Mouse (Mus musculus): ENCODE results near the gene Gabrq.
A peak's percentile ranks its signal among the peaks of the same experiment; 100 is the strongest.

Gene Gabrq

DNA sequence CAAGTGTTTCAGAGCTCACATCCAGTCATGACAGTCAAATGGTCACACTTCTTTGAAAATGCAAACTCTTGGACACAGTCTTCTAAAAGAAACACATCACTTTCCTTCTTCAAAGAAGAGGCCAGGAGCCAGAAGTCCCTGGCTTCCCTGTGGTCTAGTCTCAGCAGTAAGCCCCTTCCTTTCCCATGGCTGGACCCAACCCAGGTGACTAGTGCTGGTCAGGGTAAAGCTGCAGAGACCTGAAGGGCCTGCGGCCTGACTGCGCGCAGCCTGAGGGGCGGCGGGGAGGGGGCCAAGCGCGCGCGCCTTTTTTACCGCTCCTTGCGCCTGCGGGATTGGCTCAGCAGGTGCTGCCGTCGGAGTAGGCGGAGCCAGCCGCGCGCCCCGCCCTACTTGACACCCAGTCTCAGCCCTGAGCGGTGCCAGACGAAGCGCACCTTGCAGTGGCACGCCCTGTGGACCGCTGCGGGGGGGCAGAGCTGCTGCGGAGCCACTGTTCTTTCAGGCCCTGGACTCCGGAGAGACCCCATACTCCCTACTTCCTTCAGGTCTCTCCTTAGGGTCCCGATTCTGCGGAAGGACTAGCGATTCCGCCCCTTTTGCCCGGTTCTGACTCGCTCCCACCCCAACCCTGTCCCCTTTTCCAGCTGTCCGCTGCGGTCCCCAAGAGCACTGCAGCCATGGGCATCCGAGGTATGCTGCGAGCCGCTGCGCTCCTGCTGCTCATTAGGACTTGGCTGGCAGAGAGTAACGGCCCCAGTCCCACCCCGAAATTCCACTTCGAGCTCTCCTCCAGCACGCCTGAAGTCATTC lies at the start of gene Gabrq:
TSS of gene Gabrq (plus strand) at position 403 of the 813 bp plus-strand sequence.
- no peak for DNase-seq (ENCODE audit: low spot score)

DNA sequence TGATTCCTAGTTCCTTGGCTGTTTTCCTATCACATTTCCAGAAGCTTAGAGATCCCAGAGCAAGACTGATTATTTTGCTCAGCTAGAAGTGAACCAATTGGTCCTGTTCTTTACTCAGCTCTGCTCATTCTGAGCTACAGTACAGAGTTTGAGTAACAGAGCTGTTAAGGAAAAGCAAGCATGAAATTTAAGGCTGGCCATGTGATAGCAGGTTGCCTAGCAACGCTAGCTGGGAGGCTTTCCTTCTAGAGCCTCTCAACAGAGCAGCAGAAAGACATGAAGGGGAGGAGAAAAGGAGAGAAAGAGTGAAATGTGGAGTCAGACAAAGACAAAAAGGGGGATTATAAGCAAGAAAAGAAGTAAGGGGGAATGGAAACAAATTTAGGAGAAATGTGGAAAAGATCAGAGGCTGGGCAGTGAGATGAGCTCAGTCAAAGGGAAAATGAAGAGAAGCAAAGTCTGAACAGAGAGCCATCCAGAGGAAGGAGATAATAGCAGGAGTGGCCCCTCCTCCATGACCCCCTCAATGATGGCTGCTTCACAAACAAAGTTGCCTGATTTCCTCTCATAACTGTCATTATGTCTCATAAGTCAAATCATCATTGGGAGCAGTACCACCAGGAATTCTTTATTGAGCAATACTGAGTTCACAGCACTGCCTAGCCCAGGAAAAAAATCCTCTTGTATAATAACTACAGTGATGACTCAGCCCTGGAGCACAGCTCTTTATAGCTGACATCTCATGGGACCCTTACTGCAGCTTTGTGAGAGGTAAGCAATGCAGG lies 36.0 kb upstream of the Gabrq start:
- no peak for DNase-seq (ENCODE audit: low spot score)

- DNase-seq (ENCODE audit: low spot score): no peak
These were observed 35.5 kb upstream of the Gabrq start for GRCm38 (mm10) chrX:72789558-72789871.

DNA sequence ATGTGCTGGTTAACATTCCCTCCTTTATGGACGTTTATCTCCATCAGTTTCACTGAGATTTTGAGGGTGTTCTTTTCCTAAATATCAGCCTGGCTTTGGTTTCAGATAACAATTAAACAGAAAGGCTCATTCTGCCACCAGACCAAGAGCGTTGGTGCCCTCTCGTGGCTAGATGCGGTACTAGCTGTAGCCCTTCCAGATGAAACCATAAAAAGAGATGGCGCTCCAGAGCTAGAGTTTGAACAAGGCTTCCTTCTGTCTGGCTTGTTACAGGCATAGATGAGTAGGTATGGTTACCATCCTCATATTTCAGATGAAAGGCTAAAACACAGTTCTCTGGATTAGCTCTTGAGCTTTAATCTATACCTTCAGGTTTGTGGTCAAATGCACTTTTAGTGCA lies 5.4 kb upstream of the Gabrq start:
- DNase-seq (ENCODE audit: low spot score): peak; percentile 48

DNA sequence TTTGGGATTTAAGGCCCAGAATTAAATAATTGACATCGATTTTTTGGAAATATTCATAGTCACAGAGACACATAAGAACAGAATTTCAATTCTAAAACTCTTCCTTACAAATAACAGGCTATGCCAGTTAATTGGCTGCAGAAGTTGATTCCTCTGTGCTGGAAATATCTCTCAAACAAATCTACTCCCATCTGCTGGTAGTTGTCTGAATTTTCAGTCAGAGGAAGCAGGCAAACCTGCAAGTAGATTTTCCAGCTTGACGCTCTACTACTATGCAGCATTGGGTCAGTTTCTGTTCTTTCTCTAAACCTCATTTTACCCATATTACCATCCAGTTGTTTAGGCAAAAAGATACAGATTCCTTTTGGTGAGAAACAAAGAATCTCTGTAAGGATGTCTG lies 1.7 kb upstream of the Gabrq start:
- no peak for DNase-seq (ENCODE audit: low spot score)

GRCm38 (mm10) chrX:72825589-72825905 lies 569 bp downstream of the Gabrq start:
- no peak for DNase-seq (ENCODE audit: low spot score)
